ENCODE assay signal across 9 mouse cellular contexts in the genomic region with DNA sequence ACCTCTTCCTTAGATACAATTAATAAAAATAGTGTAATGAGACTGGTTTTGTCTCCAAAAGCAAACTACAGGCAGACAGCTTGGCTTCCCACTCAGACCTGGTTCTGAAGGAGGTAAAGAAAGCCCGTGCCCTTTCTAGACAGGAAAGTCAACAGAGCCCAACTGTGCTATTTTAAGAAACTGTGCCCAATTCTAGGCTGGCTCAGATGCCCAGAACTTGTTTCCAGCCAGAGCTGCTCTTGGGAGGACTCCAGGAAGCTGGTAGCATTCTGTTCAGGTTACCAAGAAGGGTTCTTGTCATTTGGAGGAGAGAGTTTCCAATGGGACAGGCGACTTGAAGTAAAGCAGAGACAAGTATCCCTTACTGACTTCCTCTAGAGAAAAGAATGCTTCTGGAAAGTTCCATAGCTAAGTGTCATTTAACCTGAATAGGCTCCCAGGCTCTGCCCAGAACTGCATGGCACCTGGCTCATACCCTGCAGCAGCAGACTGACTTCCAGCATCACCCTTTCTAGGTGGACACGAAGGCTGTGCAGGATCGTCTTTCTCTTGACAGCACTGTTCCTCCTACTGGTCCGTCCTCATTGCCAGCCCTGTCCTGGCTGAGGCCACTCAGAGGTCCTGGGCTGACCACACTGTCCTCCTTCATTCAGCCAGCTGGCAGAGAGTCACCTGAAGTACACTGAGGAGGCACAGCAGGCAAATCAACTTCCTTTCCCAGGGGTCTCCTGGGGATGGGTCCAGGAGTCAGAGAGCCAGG.
DNase-seq lines count a peak whose midpoint lies in the region; ATAC-seq lines count a peak whose summit lies in the region.
"Had no signal": no experiment of that assay in that cellular context is flagged by ENCODE, and none has a peak within 500 bp of the region (broad histone marks: within the 10 kb centered on the region; RNA-seq: fewer than 3 reads in every experiment).

No protein-coding gene starts in this region.

- DNase-seq in cerebellum, postnatal 4 days (ENCODE audit: low spot score in 2 of 2): no peak
- DNase-seq in layer of hippocampus, adult 9-11 months: peak; percentile 48
- DNase-seq in layer of hippocampus, postnatal 36 days: no peak
- DNase-seq in cerebellum, adult 11 months: peak; percentile 59
- peak; percentile 39 for DNase-seq in gastrocnemius, postnatal 10 days
- DNase-seq in yolk sac, embryonic 10.5 days (ENCODE audit: low spot score): no peak
- DNase-seq in thymus, postnatal 0 days (ENCODE audit: low spot score): no peak

- ATAC-seq in cerebellum, adult (ENCODE audit: insufficient number of reproducible peaks, low FRiP score, low TSS enrichment): peak; percentile 67
- ATAC-seq: forebrain, embryonic 14.5 days had no signal

Comparison
In these comparisons a context has a peak if more than half of its experiments do, and no peak if none do; other contexts are left out.
1. DNase-seq: peak in layer of hippocampus, adult 9-11 months (single experiment), cerebellum, adult 11 months (single experiment) and gastrocnemius, postnatal 10 days (single experiment); none in cerebellum, postnatal 4 days (0 of 2), layer of hippocampus, postnatal 36 days (0 of 2), yolk sac, embryonic 10.5 days (single experiment) and thymus, postnatal 0 days (single experiment).